Mouse (Mus musculus) ES-Bruce4 (cell line): ENCODE measurements around the gene Ttc28. TPM values are rescaled to one million over a fixed set of nuclear protein-coding genes. Genes with fewer than 3 reads are reported as not detected.

Experiments
- H3K27ac ChIP-seq: 2 replicates; pipeline ENCODE4 v1.5.1; 2012; ENCODE audit warnings: low read length, inconsistent platforms; ENCODE audit not compliant: insufficient read depth
- H3K27me3 ChIP-seq: 2 replicates; pipeline ENCODE4 v1.6.1; 2012; ENCODE audit warnings: mild to moderate bottlenecking, low read length, inconsistent platforms; ENCODE audit not compliant: control insufficient read depth, poor library complexity, insufficient read depth, severe bottlenecking
- H3K36me3 ChIP-seq: 2 replicates; pipeline ENCODE4 v1.6.1; 2012; ENCODE audit warnings: inconsistent platforms, mild to moderate bottlenecking, low read length, moderate library complexity; ENCODE audit not compliant: control insufficient read depth, poor library complexity, insufficient read depth, severe bottlenecking
- H3K4me1 ChIP-seq: one replicate; pipeline ENCODE4 v1.8.1; 2011; ENCODE audit warnings: low read length; ENCODE audit not compliant: control insufficient read depth, insufficient read depth
- H3K4me3 ChIP-seq: 2 replicates; pipeline ENCODE4 v1.5.1; 2011; ENCODE audit warnings: low read depth, mild to moderate bottlenecking, low read length
- H3K9ac ChIP-seq: 2 replicates; pipeline ENCODE4 v1.6.1; 2012; ENCODE audit warnings: low read depth, mild to moderate bottlenecking, inconsistent platforms; ENCODE audit not compliant: poor library complexity, severe bottlenecking
- H3K9me3 ChIP-seq: replicated peaks from 2 replicates; pipeline ENCODE4 v1.6.1; 2012; ENCODE audit warnings: mild to moderate bottlenecking, low read length, inconsistent platforms; ENCODE audit not compliant: control insufficient read depth, poor library complexity, insufficient read depth, severe bottlenecking
- CTCF ChIP-seq: IDR thresholded peaks from one replicate; pipeline ENCODE4 v1.8.1; 2011; ENCODE audit warnings: low read depth, low read length
- EP300 ChIP-seq: IDR thresholded peaks from 2 replicates; pipeline ENCODE4 v1.6.1; 2011; ENCODE audit warnings: low read depth, low read length; ENCODE audit not compliant: insufficient read depth
- POLR2A ChIP-seq: IDR thresholded peaks from one replicate; pipeline ENCODE4 v1.8.1; 2011; ENCODE audit warnings: low read length; ENCODE audit not compliant: insufficient read depth
- polyA plus RNA-seq: library from polyadenylated mRNA; stranded (reverse); fragments of >200 nt; gene quantifications from 2 replicates; pipeline ENCODE4 v1.2.4, GENCODE M21; 2011; ENCODE audit warnings: low read depth; ENCODE audit not compliant: missing spikeins, insufficient read depth, insufficient read length

Ttc28 gene
- polyA plus RNA-seq, 1 experiment: 2.5 TPM

- H3K36me3 ChIP-seq: peaks cover 10% of the 10 kb centered on the region
- peak overlapping the region; percentile 89 for H3K4me3 ChIP-seq
- H3K9me3 ChIP-seq: no peaks in the 10 kb centered on the region
- no peak for TF ChIP-seq EP300
- no peak for TF ChIP-seq POLR2A
- no peak for TF ChIP-seq CTCF
- H3K9ac ChIP-seq: peak overlapping the region; percentile 95
- H3K4me1 ChIP-seq: no peaks in the 10 kb centered on the region
- no peaks in the 10 kb centered on the region for H3K27me3 ChIP-seq
- no peak overlapping the region for H3K27ac ChIP-seq
Observed at GRCm38 (mm10) chr5:111331099-111331435, 451.5 kb downstream of the Ttc28 start.

GRCm38 (mm10) chr5:111335939-111336691 is 456.5 kb downstream of the Ttc28 start:
- Histone ChIP-seq H3K4me3 (no peak overlapping the region), H3K4me1 (no peaks in the 10 kb centered on the region), H3K27me3 (no peaks in the 10 kb centered on the region), H3K9ac (no peak overlapping the region), H3K27ac (no peak overlapping the region), H3K36me3 (peaks cover 39% of the 10 kb centered on the region), H3K9me3 (no peaks in the 10 kb centered on the region)
- TF ChIP-seq CTCF: no peak
- TF ChIP-seq EP300: no peak
- TF ChIP-seq POLR2A: no peak

Other genes with a start within 250 kb of the Ttc28 start
- gene Noc4l, start 226.4 kb upstream of the Ttc28 start, polyA plus RNA-seq: 53.3 and 55.5 TPM in 2 replicates
- 15.4 and 25.3 TPM in 2 replicates for gene Ddx51, start 226.4 kb upstream of the Ttc28 start, polyA plus RNA-seq
- 100 and 104 TPM in 2 replicates for gene Ep400, start 109.1 kb upstream of the Ttc28 start, polyA plus RNA-seq
- 30.9 and 32.4 TPM in 2 replicates for gene Pus1, start 99.1 kb upstream of the Ttc28 start, polyA plus RNA-seq
- 126 and 129 TPM in 2 replicates for gene Ulk1, start 69.7 kb upstream of the Ttc28 start, polyA plus RNA-seq
- 41.5 and 46.6 TPM in 2 replicates for gene Hscb, start 40.0 kb upstream of the Ttc28 start, polyA plus RNA-seq
- 95.0 and 107 TPM in 2 replicates for gene Chek2, start 39.8 kb upstream of the Ttc28 start, polyA plus RNA-seq